Mouse (Mus musculus): ENCODE data around the gene Exph5.

- TF ChIP-seq CTCF (conservative IDR thresholded peaks at IDR 0.05; ENCODE audit: low read length) (no peak), NANOG (IDR thresholded peaks at IDR 0.05; ENCODE audit: borderline replicate concordance, low read length) (no peak)
These were observed 100.8 kb downstream of the Exph5 start, which contains the start of gene 4930550C14Rik for GRCm38 (mm10) chr9:53402291-53402711.

All from E14TG2a.4 (cell line).